Mouse (Mus musculus): ENCODE results near the gene Pax8. TPM values are rescaled to one million over a fixed set of nuclear protein-coding genes. Genes with fewer than 3 reads are reported as not detected.

Gene Pax8
- total and polyA plus RNA-seq, 3 experiments, result 0.17 to 0.60 TPM; not detected in 1

- in situ Hi-C loops (cut with MboI; ENCODE audit: low pct_ligation_motif_present, low pct_unique_long_range_greater_than_20kb, low sequenced_read_pairs) (loop anchor here (25.0 kb wide), 1 partner anchor 345 kb away; the partner anchor contains the start of gene Cacna1b), dilution Hi-C loops (cut with MboI; ENCODE audit: extremely low pct_ligation_motif_present, extremely low pct_unique_long_range_greater_than_20kb, low sequenced_read_pairs) (no loop called here)
- Histone ChIP-seq H3K9ac (ENCODE audit: insufficient read depth, low read depth) (no peak overlapping the region), H3K27ac (ENCODE audit: insufficient read depth, low read depth) (no peak overlapping the region), H3K79me2 (replicated peaks; ENCODE audit: control insufficient read depth, extremely low read depth, insufficient read depth, poor library complexity, severe bottlenecking) (no peaks in the 10 kb centered on the region), H3K36me3 (replicated peaks in 1 of 2; ENCODE audit: control insufficient read depth in 1 of 2, insufficient read depth in 1 of 2, low read length in 1 of 2) (no peaks in the 10 kb centered on the region), H3K4me3 (replicated peaks in 1 of 3; ENCODE audit: low read depth in 2 of 3, low read length in 2 of 3, poor library complexity in 1 of 3) (no peak overlapping the region), H3K27me3 (replicated peaks) (no peaks in the 10 kb centered on the region), H3K4me2 (ENCODE audit: insufficient read depth, low read depth, poor library complexity, severe bottlenecking) (no peak overlapping the region), H3K9me3 (replicated peaks; ENCODE audit: low read length) (no peaks in the 10 kb centered on the region), H3K4me1 (ENCODE audit: control insufficient read depth in 1 of 2, insufficient read depth in 2 of 2) (no peaks in the 10 kb centered on the region)
- TF ChIP-seq E2F4 (IDR thresholded peaks at IDR 0.05; ENCODE audit: insufficient replicate concordance, low read depth, low read length), result no peak
- TF ChIP-seq GABPA (IDR thresholded peaks at IDR 0.05; ENCODE audit: insufficient replicate concordance, low read depth, low read length), result no peak
- TF ChIP-seq ZNF384 (IDR thresholded peaks at IDR 0.05; ENCODE audit: low read depth, low read length), result no peak
- TF ChIP-seq ZKSCAN1 (IDR thresholded peaks at IDR 0.05; ENCODE audit: borderline replicate concordance, low read depth, low read length), result no peak
- no peak for TF ChIP-seq JUND (conservative IDR thresholded peaks at IDR 0.05; ENCODE audit: low read depth, low read length)
- TF ChIP-seq TBP (conservative IDR thresholded peaks at IDR 0.05; ENCODE audit: low read depth, low read length), result no peak
- TF ChIP-seq ZMIZ1 (IDR thresholded peaks at IDR 0.05; ENCODE audit: low read depth, low read length), result no peak
- TF ChIP-seq RAD21 (IDR thresholded peaks at IDR 0.05; ENCODE audit: low read depth, low read length), result no peak
- no peak for TF ChIP-seq CHD2 (IDR thresholded peaks at IDR 0.05; ENCODE audit: low read length)
- no peak for TF ChIP-seq MAZ (IDR thresholded peaks at IDR 0.05; ENCODE audit: low read depth, low read length)
- no peak for TF ChIP-seq CTCF (conservative IDR thresholded peaks at IDR 0.05 in 1 of 2, IDR thresholded peaks at IDR 0.05 in 1 of 2; ENCODE audit: low read depth in 2 of 2, low read length in 2 of 2)
- TF ChIP-seq ELF1 (IDR thresholded peaks at IDR 0.05; ENCODE audit: low read depth, low read length), result no peak
- no peak for TF ChIP-seq USF2 (conservative IDR thresholded peaks at IDR 0.05; ENCODE audit: low read depth, low read length)
- TF ChIP-seq CHD1 (IDR thresholded peaks at IDR 0.05; ENCODE audit: low read depth, low read length), result no peak
- DNase-seq (ENCODE audit: extremely low read depth), result no peak
These were observed 58.3 kb downstream of the Pax8 start for GRCm38 (mm10) chr2:24417106-24417505.

GRCm38 (mm10) chr2:24416668-24417067 is 58.7 kb downstream of the Pax8 start:
- Histone ChIP-seq H3K9ac (ENCODE audit: insufficient read depth, low read depth) (no peak overlapping the region), H3K9me3 (replicated peaks; ENCODE audit: low read length) (no peaks in the 10 kb centered on the region), H3K27me3 (replicated peaks) (no peaks in the 10 kb centered on the region), H3K4me1 (ENCODE audit: control insufficient read depth in 1 of 2, insufficient read depth in 2 of 2) (no peaks in the 10 kb centered on the region), H3K4me2 (ENCODE audit: insufficient read depth, low read depth, poor library complexity, severe bottlenecking) (no peak overlapping the region), H3K4me3 (replicated peaks in 1 of 3; ENCODE audit: low read depth in 2 of 3, low read length in 2 of 3, poor library complexity in 1 of 3) (no peak overlapping the region), H3K79me2 (replicated peaks; ENCODE audit: control insufficient read depth, extremely low read depth, insufficient read depth, poor library complexity, severe bottlenecking) (no peaks in the 10 kb centered on the region), H3K36me3 (replicated peaks in 1 of 2; ENCODE audit: control insufficient read depth in 1 of 2, insufficient read depth in 1 of 2, low read length in 1 of 2) (no peaks in the 10 kb centered on the region), H3K27ac (ENCODE audit: insufficient read depth, low read depth) (no peak overlapping the region)
- in situ Hi-C loops (cut with MboI; ENCODE audit: low pct_ligation_motif_present, low pct_unique_long_range_greater_than_20kb, low sequenced_read_pairs), result loop anchor here (25.0 kb wide), 1 partner anchor 346 kb away; the partner anchor contains the start of gene Cacna1b
- dilution Hi-C loops (cut with MboI; ENCODE audit: extremely low pct_ligation_motif_present, extremely low pct_unique_long_range_greater_than_20kb, low sequenced_read_pairs), result no loop called here
- TF ChIP-seq NELFE (IDR thresholded peaks at IDR 0.05; ENCODE audit: low read depth, low read length) (no peak), MEF2A (IDR thresholded peaks at IDR 0.05; ENCODE audit: borderline replicate concordance, low read depth, low read length) (no peak), ZNF384 (IDR thresholded peaks at IDR 0.05; ENCODE audit: low read depth, low read length) (no peak), RAD21 (IDR thresholded peaks at IDR 0.05; ENCODE audit: low read depth, low read length) (no peak), SIN3A (IDR thresholded peaks at IDR 0.05; ENCODE audit: low read length) (no peak), POLR2A (IDR thresholded peaks at IDR 0.05; ENCODE audit: low read depth, low read length) (no peak), ZMIZ1 (IDR thresholded peaks at IDR 0.05; ENCODE audit: low read depth, low read length) (no peak), GABPA (IDR thresholded peaks at IDR 0.05; ENCODE audit: insufficient replicate concordance, low read depth, low read length) (no peak), ELF1 (IDR thresholded peaks at IDR 0.05; ENCODE audit: low read depth, low read length) (no peak), TCF12 (IDR thresholded peaks at IDR 0.05; ENCODE audit: low read depth, low read length) (no peak), ZKSCAN1 (IDR thresholded peaks at IDR 0.05; ENCODE audit: borderline replicate concordance, low read depth, low read length) (no peak), PAX5 (IDR thresholded peaks at IDR 0.05; ENCODE audit: low read length) (no peak), MAFK (IDR thresholded peaks at IDR 0.05; ENCODE audit: insufficient replicate concordance, low read length) (no peak), USF1 (IDR thresholded peaks at IDR 0.05; ENCODE audit: low read depth, low read length) (no peak)
- no peak for DNase-seq (ENCODE audit: extremely low read depth)
